Mouse (Mus musculus) frontal cortex, postnatal 10 days (tissue): ENCODE results near the gene Cts6.
"Not testable (repeated sequence)": the region's sequence is repeated elsewhere in the genome, so short reads cannot be mapped to it uniquely, and the experiment has no call there.

Experiments used
- DNase-seq, 2 experiments: peaks; one replicate each; pipeline ENCODE4 v3.0.0; 2022; ENCODE audit warnings: low spot score in 2 of 2, mixed read lengths in 1 of 2

The Cts6 gene

GRCm38 (mm10) chr13:61203310-61203709, at the start of gene Cts6:
Gene Cts6 (minus strand): TSS chr13:61203410.
- DNase-seq, result no peak

- peak; percentile 2 to 11 for DNase-seq
Measured at GRCm38 (mm10) chr13:61241076-61241947, 38.1 kb upstream of the Cts6 start.

GRCm38 (mm10) chr13:61185151-61185933, 17.9 kb downstream of the Cts6 start:
- not testable (repeated sequence) for DNase-seq

DNA sequence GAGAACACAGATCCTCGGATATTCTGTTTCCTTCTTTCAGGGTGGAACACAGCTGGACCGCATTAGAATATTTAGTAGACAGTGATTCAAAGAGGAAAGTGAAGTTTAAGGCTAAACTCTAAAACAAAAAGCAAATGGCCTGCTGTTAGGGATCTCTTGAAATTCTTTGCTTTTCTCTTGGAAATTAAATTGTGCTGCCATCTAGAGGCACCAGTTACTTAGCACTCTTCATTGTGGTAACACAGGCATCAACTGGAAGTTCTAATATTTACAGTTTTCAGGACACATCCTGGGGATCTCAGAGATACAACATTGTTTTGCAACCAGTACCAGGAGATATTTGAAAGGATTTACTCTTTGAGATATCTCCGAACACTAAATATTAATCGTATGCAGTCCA, 38.6 kb downstream of the Cts6 start:
- no peak for DNase-seq

- DNase-seq, result no peak
Measured at GRCm38 (mm10) chr13:61164156-61164555, 39.1 kb downstream of the Cts6 start, which contains the start of gene Ctsr. Gene Ctsr (minus strand): TSS chr13:61164256.
